Mouse (Mus musculus) testis, adult 2 months (tissue): Measurements from ENCODE around the gene Snap91. TPM values are rescaled to one million over a fixed set of nuclear protein-coding genes. Genes with fewer than 3 reads are reported as not detected.

Source experiments
- H3K27ac ChIP-seq: fragments of 200-500 bp; 2 replicates; pipeline ENCODE4 v1.5.1; 2012; ENCODE audit warnings: low read depth, low read length; ENCODE audit not compliant: control insufficient read depth, insufficient read depth
- H3K27me3 ChIP-seq: fragments of 200-500 bp; 2 replicates; pipeline ENCODE4 v1.6.1; 2012; ENCODE audit warnings: mild to moderate bottlenecking, low read length, moderate library complexity; ENCODE audit not compliant: control insufficient read depth, insufficient read depth
- H3K36me3 ChIP-seq: fragments of 200-500 bp; 2 replicates; pipeline ENCODE4 v1.6.1; 2012; ENCODE audit warnings: mild to moderate bottlenecking, low read length; ENCODE audit not compliant: control insufficient read depth, insufficient read depth
- H3K4me1 ChIP-seq: fragments of 200-500 bp; 2 replicates; pipeline ENCODE4 v1.6.1; 2012; ENCODE audit warnings: low read length; ENCODE audit not compliant: control insufficient read depth, insufficient read depth
- H3K4me3 ChIP-seq: fragments of 200-500 bp; 2 replicates; pipeline ENCODE4 v1.5.1; 2012; ENCODE audit warnings: low read depth, mild to moderate bottlenecking, low read length, moderate library complexity, mixed read lengths; ENCODE audit not compliant: control insufficient read depth
- CTCF ChIP-seq: fragments of 200-500 bp; IDR thresholded peaks from 2 replicates; pipeline ENCODE4 v1.5.1; 2012; ENCODE audit warnings: low read depth, mild to moderate bottlenecking, inconsistent platforms, low read length, moderate library complexity; ENCODE audit not compliant: control insufficient read depth, insufficient read depth, insufficient replicate concordance
- POLR2A ChIP-seq: fragments of 200-500 bp; IDR thresholded peaks from 2 replicates; pipeline ENCODE4 v1.6.1; 2012; ENCODE audit warnings: low read depth, mild to moderate bottlenecking, inconsistent platforms, low read length, moderate library complexity; ENCODE audit not compliant: control insufficient read depth
- polyA plus RNA-seq: library from polyadenylated mRNA; depleted of rRNA; stranded (reverse); fragments of >200 nt; gene quantifications from 2 replicates; pipeline ENCODE4 v1.2.3, GENCODE M21; 2012

The Snap91 gene
- polyA plus RNA-seq, 1 experiment = 1.2 TPM

DNA sequence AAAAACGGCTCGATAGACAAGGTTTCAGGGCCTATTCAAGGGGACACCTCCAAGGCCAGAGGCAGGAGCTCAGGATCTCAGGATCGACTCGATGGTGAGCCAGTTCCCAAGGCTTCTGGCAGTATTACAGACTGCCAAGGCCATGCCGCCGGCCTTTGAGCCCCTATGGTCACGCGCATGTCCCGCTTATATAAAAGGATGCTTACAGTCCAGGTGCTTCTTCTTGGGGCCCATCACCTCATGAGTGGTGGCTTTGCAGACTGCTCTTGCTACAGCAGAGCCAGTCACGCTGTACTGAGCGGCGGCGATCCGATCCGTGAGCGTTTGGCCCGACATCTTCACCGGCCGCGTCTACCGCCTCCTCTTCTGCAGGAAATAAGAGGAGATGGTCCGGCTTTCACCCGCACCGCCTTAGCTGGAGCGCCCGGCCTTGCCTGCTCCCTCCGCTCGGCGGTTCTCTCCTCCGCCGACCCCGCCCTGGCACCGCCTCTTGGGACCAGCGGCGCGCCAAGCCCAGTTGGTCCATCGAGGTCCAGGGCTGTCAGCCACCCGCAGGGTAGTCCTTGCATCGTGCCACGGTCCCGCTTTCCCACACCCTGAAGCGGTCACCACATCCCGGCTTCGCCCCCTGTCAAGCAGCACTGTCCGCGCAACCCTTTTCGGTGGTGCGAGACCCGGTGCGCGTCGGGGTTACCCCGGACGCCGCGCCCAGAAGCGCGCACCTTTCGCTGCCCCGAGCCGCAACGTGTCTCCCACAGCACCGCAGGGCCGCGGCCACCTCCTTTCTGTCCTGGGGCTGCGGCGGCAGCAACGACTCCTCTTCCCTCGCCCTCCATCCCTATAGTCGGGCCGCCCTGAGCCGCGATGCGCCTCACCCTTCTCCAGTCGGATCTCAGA lies 990 bp downstream of the Snap91 start:
- Histone ChIP-seq H3K27ac (no peak overlapping the region), H3K27me3 (no peaks in the 10 kb centered on the region), H3K4me3 (peak overlapping the region; percentile 60), H3K36me3 (no peaks in the 10 kb centered on the region), H3K4me1 (peaks cover 14% of the 10 kb centered on the region)
- TF ChIP-seq POLR2A (no peak), CTCF (no peak)

DNA sequence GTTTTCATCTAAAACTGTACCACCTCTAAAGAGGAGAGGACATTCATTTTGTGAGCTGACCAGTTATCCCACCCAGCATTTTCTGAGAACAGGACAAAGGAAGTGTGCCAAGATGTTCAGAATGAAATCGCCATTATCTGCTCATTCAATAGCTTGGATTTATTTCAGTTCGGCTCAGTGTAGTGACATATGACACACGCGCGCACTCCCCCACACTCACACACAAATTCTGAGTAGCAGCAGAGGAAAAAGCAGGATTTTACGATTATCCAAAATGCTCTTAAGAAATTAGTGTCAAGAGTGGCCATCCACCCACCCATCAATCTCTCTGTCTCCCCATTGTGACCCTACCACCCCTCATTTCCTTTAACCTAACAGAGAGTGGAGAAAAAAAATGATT lies 1.7 kb downstream of the Snap91 start:
- Histone ChIP-seq H3K4me1 (peaks cover 14% of the 10 kb centered on the region), H3K4me3 (no peak overlapping the region), H3K36me3 (no peaks in the 10 kb centered on the region), H3K27me3 (no peaks in the 10 kb centered on the region), H3K27ac (no peak overlapping the region)
- TF ChIP-seq CTCF (no peak), POLR2A (no peak)

DNA sequence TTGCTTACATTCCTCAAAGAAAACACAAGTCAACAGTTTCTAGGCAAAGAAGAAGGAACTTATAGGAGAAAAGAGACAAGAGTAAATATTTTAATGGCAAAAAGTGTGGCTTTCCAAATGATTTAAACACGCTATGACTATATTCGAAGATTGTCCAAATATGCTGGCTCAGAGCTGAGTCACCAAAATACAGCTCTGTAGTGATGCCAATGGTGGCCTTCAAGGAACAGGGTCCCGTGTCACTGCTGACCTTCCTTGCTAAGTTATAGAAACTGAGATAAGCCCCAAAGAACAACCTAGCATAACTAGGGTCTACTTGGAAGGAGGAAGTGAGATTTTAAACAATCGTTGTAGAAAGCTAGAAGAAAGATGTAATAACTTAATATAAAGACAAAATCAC lies 6.8 kb downstream of the Snap91 start:
- H3K27ac ChIP-seq = no peak overlapping the region
- no peaks in the 10 kb centered on the region for H3K36me3 ChIP-seq
- no peaks in the 10 kb centered on the region for H3K27me3 ChIP-seq
- no peaks in the 10 kb centered on the region for H3K4me1 ChIP-seq
- TF ChIP-seq CTCF = no peak
- TF ChIP-seq POLR2A = no peak
- no peak overlapping the region for H3K4me3 ChIP-seq

DNA sequence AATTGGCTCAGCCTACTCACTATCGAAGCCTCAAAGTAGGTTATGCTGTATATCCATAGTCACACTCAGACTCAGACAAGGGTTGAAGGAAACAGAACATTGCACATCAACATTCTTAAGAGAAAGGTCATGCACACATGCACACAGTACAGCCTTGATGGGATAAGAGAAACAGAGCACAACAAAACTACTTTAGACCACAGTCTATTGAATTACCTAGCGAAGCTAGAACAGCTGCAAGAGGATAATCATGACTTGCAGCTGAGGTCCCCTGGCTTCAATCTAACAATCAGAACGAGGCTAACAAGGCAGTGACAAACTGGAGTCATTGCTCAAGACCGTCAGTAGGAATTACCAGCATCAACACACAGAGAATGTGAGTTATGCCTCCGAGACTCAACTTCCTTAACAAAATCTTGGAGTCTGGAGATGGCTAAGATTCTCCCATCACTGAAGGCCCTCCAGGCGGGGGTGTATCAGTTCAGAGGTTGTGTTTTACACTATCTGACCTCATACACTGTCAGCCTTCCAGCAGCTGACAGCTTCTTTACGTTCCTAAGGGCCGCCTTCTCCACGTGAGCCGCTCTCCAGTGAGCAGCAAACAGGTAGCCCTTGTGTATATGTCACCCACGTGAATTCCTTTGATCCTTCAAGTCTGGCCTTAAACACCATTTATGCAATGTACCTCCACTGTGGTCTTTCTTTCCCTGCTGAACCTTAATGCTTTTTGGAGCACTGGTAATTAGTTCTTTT lies 10.7 kb downstream of the Snap91 start:
- Histone ChIP-seq H3K4me3 (no peak overlapping the region), H3K27ac (no peak overlapping the region), H3K27me3 (no peaks in the 10 kb centered on the region), H3K4me1 (no peaks in the 10 kb centered on the region), H3K36me3 (no peaks in the 10 kb centered on the region)
- no peak for TF ChIP-seq CTCF

DNA sequence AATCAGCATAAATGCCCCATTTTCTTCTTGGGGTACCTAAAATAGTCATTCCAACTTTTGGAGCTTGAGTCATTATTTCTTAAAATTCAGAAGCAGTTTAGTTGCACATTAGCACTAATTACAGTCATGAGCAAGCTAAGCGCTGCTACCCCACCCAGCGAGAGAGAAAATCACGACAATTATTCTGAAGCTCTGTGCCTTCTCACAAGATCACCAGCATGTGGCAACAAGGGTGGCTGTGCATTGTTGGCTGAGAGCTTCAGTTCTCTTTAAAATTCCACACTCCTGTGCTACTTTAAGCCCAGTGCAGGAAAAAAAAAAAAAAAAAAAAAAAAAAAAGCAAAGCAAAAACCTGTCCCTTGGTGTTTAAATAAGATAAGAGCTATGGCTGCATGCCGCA lies 22.4 kb downstream of the Snap91 start:
- H3K4me3 ChIP-seq = no peak overlapping the region
- no peaks in the 10 kb centered on the region for H3K4me1 ChIP-seq
- no peak overlapping the region for H3K27ac ChIP-seq
- no peaks in the 10 kb centered on the region for H3K36me3 ChIP-seq
- TF ChIP-seq POLR2A (no peak), CTCF (no peak)
- H3K27me3 ChIP-seq = no peaks in the 10 kb centered on the region

- TF ChIP-seq POLR2A = no peak
- no peak for TF ChIP-seq CTCF
- H3K27me3 ChIP-seq = no peaks in the 10 kb centered on the region
- H3K27ac ChIP-seq = no peak overlapping the region
- no peaks in the 10 kb centered on the region for H3K4me1 ChIP-seq
- no peaks in the 10 kb centered on the region for H3K36me3 ChIP-seq
- no peak overlapping the region for H3K4me3 ChIP-seq
Observed at GRCm38 (mm10) chr9:86857626-86858025, 22.8 kb downstream of the Snap91 start.

- Histone ChIP-seq H3K4me3 (no peak overlapping the region), H3K27ac (no peak overlapping the region), H3K36me3 (no peaks in the 10 kb centered on the region), H3K27me3 (no peaks in the 10 kb centered on the region), H3K4me1 (no peaks in the 10 kb centered on the region)
- TF ChIP-seq CTCF (no peak), POLR2A (no peak)
Observed at GRCm38 (mm10) chr9:86852861-86853260, 27.6 kb downstream of the Snap91 start.

DNA sequence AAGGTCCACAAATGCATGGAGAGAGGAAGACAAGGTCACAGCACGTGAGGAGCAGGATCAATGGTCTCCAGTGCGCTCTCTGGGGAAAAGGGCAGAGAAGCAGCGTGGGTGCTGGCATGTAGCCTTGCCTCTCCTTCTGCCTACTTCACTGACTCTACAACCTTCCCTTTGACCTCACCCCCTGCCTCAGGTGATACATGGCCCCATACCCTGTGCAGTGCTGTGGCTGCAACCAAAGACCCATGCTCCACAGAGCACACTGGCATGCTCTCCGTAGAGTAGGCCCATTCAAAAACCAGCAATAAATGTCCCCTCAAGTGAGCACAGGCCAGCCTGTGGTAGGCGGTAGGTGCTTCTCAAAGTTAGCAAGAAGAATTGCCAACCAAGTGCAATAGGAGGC lies 28.8 kb downstream of the Snap91 start:
- Histone ChIP-seq H3K4me3 (no peak overlapping the region), H3K27ac (no peak overlapping the region), H3K27me3 (no peaks in the 10 kb centered on the region), H3K4me1 (no peaks in the 10 kb centered on the region), H3K36me3 (no peaks in the 10 kb centered on the region)
- no peak for TF ChIP-seq POLR2A
- TF ChIP-seq CTCF = no peak
